Mouse (Mus musculus) spleen, adult 2 months (tissue): ENCODE measurements around the gene Aebp1.

Source experiments
- CTCF ChIP-seq: fragments of 200-500 bp; IDR thresholded peaks from 2 replicates; pipeline ENCODE4 v1.5.1; 2011; ENCODE audit warnings: mild to moderate bottlenecking, inconsistent platforms; ENCODE audit not compliant: insufficient read depth, insufficient read length, insufficient replicate concordance; ENCODE audit errors: extremely low read depth
- POLR2A ChIP-seq: fragments of 200-500 bp; IDR thresholded peaks from 2 replicates; pipeline ENCODE4 v1.6.1; 2011; ENCODE audit warnings: low read depth, low read length, inconsistent platforms

DNA sequence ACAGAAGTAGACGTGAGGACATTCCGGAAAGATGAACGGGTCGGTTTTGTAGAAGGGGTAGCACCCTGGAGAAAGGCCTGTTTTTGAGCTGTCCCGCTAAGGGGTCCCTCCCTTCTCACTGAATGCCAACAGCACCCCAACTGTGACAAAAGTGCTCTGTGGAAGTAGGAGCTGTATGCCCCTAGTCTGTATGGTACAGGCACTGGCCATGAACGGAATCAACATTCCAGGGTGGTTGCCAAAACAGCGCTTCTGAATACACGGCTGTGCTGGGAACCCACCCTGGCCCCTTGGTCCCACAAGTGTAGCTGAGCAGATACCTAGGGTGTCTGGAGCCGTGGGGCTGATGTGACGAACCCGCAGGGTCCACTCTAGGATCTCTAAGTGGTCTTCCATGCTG, 11.0 kb downstream of the Aebp1 start:
- TF ChIP-seq POLR2A, result no peak
- no peak for TF ChIP-seq CTCF
